Mouse (Mus musculus) heart, adult 2 months (tissue): ENCODE data around the gene Kalrn.

Experiments
- CTCF ChIP-seq: fragments of 200-600 bp; IDR thresholded peaks from 2 replicates; pipeline ENCODE4 v1.8.1; 2022; ENCODE audit warnings: antibody characterized with exemption, mild to moderate bottlenecking, moderate library complexity
- EP300 ChIP-seq: fragments of 200-500 bp; IDR thresholded peaks from 2 replicates; pipeline ENCODE4 v1.6.1; 2011; ENCODE audit warnings: low read depth, low read length, control low read depth; ENCODE audit not compliant: insufficient read depth
- POLR2A ChIP-seq: fragments of 200-500 bp; IDR thresholded peaks from 2 replicates; pipeline ENCODE4 v1.6.1; 2011; ENCODE audit warnings: mild to moderate bottlenecking, low read depth, low read length, control low read depth; ENCODE audit not compliant: insufficient read depth

- no peak for TF ChIP-seq EP300
- TF ChIP-seq CTCF: no peak
- no peak for TF ChIP-seq POLR2A
Measured at GRCm38 (mm10) chr16:34154903-34155302, 418.4 kb downstream of the Kalrn start.
